Mouse (Mus musculus): ENCODE data around the gene Bod1.

- TF ChIP-seq POLR2A (IDR thresholded peaks at IDR 0.05; ENCODE audit: extremely low read depth, insufficient read depth, low read length) (no peak), CTCF (IDR thresholded peaks at IDR 0.05; ENCODE audit: low read depth, low read length) (no peak)
Observed at GRCm38 (mm10) chr11:31649507-31649906, 22.2 kb downstream of the Bod1 start.
